Mouse (Mus musculus) MEL (cell line): ENCODE data around the gene 1700016K19Rik.

ENCODE experiments used
- CTCF ChIP-seq, 3 experiments: IDR thresholded peaks in 2 of 3; conservative IDR thresholded peaks in 1 of 3; 2 replicates each; pipeline ENCODE4 v1.5.1; 2011 to 2012; ENCODE audit warnings: low read length in 3 of 3, low read depth in 2 of 3, mild to moderate bottlenecking in 2 of 3, improper control_type of control experiment in 1 of 3, inconsistent platforms in 1 of 3, mixed read lengths in 1 of 3, moderate library complexity in 1 of 3; ENCODE audit not compliant: control insufficient read depth in 1 of 3, insufficient read depth in 1 of 3, poor library complexity in 1 of 3, severe bottlenecking in 1 of 3
- E2F4 ChIP-seq: IDR thresholded peaks from 2 replicates; pipeline ENCODE4 v1.6.1; 2011; ENCODE audit warnings: low read depth, low read length, improper control_type of control experiment, borderline replicate concordance
- EP300 ChIP-seq, 2 experiments: IDR thresholded peaks; 2 replicates each; pipeline ENCODE4 v1.6.1; 2011; ENCODE audit warnings: improper control_type of control experiment in 2 of 2, low read length in 2 of 2, low read depth in 1 of 2, mild to moderate bottlenecking in 1 of 2
- GATA1 ChIP-seq: IDR thresholded peaks from 2 replicates; pipeline ENCODE4 v1.6.1; 2011; ENCODE audit warnings: low read depth, low read length, improper control_type of control experiment
- KAT2A ChIP-seq: conservative IDR thresholded peaks from 2 replicates; pipeline ENCODE4 v1.6.1; 2012; ENCODE audit warnings: low read depth, low read length, improper control_type of control experiment, inconsistent platforms
- MAFK ChIP-seq: IDR thresholded peaks from 2 replicates; pipeline ENCODE4 v1.6.1; 2011; ENCODE audit warnings: low read depth, mild to moderate bottlenecking, low read length, improper control_type of control experiment, borderline replicate concordance
- MAX ChIP-seq: IDR thresholded peaks from 2 replicates; pipeline ENCODE4 v1.6.1; 2011; ENCODE audit warnings: low read length, improper control_type of control experiment
- MXI1 ChIP-seq: IDR thresholded peaks from 2 replicates; pipeline ENCODE4 v1.6.1; 2011; ENCODE audit warnings: mild to moderate bottlenecking, low read depth, low read length, improper control_type of control experiment
- POLR2A ChIP-seq, 2 experiments: IDR thresholded peaks; 2 replicates each; pipeline ENCODE4 v1.6.1; 2011 to 2012; ENCODE audit warnings: low read length in 2 of 2, mild to moderate bottlenecking in 2 of 2, control low read depth in 1 of 2, improper control_type of control experiment in 1 of 2, low read depth in 1 of 2, moderate library complexity in 1 of 2; ENCODE audit not compliant: control insufficient read depth in 1 of 2, insufficient read depth in 1 of 2, poor library complexity in 1 of 2
- ZMIZ1 ChIP-seq: IDR thresholded peaks from 2 replicates; pipeline ENCODE4 v1.6.1; 2012; ENCODE audit warnings: low read depth, mild to moderate bottlenecking, inconsistent platforms, low read length, improper control_type of control experiment, moderate library complexity

DNA sequence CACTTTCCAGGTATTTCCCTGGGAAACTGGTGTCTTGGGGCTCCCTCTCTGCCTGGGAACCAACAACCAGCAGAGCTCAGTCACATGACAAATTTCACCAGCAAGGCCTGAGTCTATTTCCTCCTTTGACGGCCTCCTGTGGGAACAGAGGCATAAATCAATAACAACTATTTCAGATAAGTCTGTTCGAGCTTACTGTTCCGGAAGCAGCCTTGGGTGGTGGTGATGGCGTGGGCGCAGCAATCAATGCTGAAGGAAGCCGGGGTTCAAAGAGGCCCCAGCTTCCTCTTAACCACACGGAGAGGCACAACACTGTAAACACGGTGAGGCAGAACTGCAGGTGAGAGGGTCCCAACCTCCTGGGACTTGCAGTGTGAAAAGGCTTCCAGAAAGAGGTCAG lies 23.0 kb upstream of the 1700016K19Rik start:
- no peak for TF ChIP-seq ZMIZ1
- TF ChIP-seq CTCF (IDR thresholded peaks at IDR 0.05 in 2 of 3, conservative IDR thresholded peaks at IDR 0.05 in 1 of 3; ENCODE audit: control insufficient read depth in 1 of 3, insufficient read depth in 1 of 3, low read depth in 2 of 3, low read length in 3 of 3, poor library complexity in 1 of 3, severe bottlenecking in 1 of 3), result no peak
- TF ChIP-seq POLR2A (IDR thresholded peaks at IDR 0.05; ENCODE audit: control insufficient read depth in 1 of 2, insufficient read depth in 1 of 2, low read depth in 1 of 2, low read length in 2 of 2, poor library complexity in 1 of 2), result no peak
- TF ChIP-seq E2F4, result no peak
- TF ChIP-seq MXI1, result no peak
- TF ChIP-seq GATA1, result no peak
- TF ChIP-seq EP300 (IDR thresholded peaks at IDR 0.05; ENCODE audit: low read depth in 1 of 2, low read length in 2 of 2), result peak; percentile 70 to 71
- no peak for TF ChIP-seq KAT2A
- TF ChIP-seq MAFK, result no peak; the same call in 1 of the 2 replicates
- TF ChIP-seq MAX, result no peak
